Mouse (Mus musculus): ENCODE results near the gene Coro1b.
"Not testable (repeated sequence)": the region's sequence is repeated elsewhere in the genome, so short reads cannot be mapped to it uniquely, and the experiment has no call there.

The Coro1b gene

DNA sequence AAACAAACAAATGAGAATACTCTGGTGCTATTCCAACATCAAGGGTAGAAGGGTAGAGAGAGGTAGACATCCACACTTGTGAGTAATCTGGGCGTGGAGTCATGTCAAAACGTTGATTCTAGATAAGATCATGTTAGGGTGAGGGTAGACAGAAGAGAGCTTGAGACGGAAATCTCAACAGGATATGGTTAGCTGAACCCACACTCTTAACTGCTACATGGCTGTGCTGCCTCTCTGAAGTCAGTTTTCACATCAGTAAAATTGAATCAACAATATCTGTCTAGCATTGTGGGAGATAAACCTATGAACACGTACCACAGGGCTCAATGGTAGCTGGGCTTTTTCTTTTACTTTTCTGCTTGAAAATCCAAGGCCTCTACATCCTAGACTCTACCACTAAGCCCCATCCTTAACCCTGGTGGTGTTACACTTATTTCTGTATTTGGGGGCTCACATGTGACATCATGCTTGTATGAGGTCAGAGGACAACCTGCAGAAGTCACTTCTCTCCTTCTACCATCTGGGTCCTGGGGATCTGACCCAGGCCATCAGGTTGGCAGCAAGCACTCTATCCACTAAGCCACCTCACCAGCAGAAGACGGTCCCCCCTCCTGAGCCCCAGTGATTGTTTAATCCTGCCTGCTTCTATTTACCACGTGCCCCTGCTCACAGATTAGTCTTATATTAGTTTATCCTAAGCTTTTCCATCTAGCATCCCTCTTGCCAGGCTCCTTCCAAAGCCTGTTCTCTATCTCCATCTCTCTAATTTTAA is 28.5 kb upstream of the Coro1b start:
- DNase-seq (ENCODE audit: extremely low read depth, low read depth, low spot score), result no peak

DNA sequence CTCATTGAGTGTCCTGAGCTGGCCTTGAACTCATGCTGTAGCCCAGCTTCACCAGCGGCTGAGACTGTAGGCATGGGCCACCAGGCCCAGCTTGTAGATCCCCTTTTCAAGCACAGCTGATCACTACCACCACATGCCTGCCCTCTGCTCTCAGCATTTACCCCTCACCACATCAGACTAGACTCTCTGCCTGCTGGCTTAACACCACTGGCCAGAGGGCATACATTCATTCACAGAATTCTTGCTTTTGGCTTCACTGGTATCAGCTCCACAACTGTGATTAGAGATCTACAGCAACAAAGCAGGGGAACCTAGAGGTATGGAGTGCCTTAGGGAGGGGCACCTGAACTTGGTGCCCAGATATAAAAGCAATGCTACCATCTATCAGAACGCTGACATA is 27.9 kb upstream of the Coro1b start:
- DNase-seq (ENCODE audit: extremely low read depth, low read depth, low spot score), result no peak

- peak; percentile 79 for DNase-seq (ENCODE audit: extremely low read depth, low read depth, low spot score)
These were observed 27.2 kb upstream of the Coro1b start for GRCm38 (mm10) chr19:4121097-4121805.

- DNase-seq (ENCODE audit: extremely low read depth, low read depth, low spot score), result not testable (repeated sequence)
These were observed 26.5 kb upstream of the Coro1b start for GRCm38 (mm10) chr19:4121896-4122295.

GRCm38 (mm10) chr19:4122411-4123370 is 25.7 kb upstream of the Coro1b start:
- DNase-seq (ENCODE audit: extremely low read depth, low read depth, low spot score), result no peak

DNA sequence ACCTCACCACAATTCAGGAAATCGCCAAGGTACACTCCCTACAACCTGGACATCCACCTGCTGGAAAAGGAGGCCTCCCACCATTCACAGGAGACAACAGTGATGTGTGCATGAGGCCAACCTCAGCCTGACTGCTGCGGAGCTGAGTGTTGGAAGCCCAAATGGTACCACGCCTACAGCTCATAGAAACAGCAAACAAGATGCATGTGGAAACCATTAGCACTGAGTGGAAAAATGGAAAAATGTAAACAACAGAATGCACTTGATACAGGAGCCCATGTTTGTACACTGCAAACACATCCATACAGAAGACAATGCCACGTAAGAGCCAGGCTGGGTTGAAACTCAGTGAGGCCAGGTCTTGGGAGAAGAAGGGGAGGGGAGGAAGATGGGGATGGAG is 24.0 kb upstream of the Coro1b start:
- DNase-seq (ENCODE audit: extremely low read depth, low read depth, low spot score), result no peak

GRCm38 (mm10) chr19:4125268-4125667 is 23.2 kb upstream of the Coro1b start:
- DNase-seq (ENCODE audit: extremely low read depth, low read depth, low spot score), result not testable (repeated sequence)

DNA sequence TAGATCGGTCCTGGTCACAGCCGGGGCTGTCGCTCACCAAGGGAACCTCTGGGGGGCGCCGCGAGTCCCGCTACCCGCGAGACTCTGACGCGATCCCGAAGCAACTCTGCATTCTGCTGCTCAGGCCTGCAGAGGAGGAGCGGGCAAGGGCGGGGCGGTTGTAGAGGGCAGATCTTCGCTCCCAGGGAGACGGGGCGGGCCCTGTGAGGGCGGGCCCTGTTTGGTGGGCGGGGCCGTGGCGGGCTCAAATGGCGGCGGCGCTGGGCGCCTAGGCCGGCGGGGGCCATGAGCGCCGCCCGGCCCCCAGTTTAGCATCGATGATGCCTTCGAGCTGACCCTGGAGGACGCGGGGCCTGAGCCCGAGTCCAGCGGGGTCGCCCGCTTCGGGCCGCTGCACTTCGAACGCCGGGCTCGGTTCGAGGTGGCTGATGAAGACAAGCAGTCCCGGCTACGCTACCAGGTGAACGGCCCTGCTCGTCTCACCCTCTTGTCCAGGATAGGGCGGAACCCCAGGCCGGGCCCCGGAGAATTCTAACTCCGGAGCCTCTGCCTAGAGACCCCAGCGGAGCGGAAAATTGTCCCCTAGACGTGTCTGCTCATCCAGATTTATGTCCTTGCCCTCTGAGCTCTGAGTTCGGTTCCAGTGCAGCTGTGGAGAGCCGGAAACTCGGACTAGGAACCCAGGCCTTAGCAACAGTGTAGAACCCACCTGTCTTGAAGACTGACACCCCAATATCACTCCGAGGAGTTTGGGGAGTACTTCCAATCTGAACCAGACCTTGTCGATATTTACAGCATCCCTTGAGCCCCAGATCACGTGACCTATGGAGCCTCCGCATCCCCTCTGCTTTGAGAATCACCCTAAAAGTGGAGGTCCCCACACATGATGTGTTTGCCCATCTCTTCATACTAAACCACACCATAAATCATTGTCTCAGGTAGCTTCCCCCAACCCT is 22.4 kb upstream of the Coro1b start, which contains the start of gene Aip:
TSS of gene Aip (minus strand) at position 118 of the 956 bp plus-strand sequence.
- DNase-seq (ENCODE audit: extremely low read depth, low read depth, low spot score), result no peak

GRCm38 (mm10) chr19:4126759-4127495 is 21.5 kb upstream of the Coro1b start:
- DNase-seq (ENCODE audit: extremely low read depth, low read depth, low spot score), result no peak

DNA sequence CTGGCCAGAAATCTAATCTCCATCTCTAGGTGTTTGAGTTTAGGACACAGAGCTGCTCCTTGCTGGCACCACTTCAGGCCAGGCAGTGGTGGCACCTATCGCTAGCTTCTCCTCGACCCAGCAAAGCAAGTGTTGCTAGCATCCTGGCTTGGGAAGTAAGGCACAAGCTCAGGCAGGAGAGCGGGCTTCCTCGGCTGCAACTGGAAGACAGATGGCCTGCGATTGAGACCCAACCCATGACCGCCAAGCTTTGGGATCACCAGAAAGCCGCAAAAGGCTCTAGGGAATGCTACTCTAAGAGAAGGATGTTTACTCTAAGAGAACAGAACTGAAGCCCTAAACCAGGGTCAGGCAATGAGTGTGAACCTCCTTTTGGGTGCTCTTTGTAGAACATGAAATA is 19.0 kb upstream of the Coro1b start:
- DNase-seq (ENCODE audit: extremely low read depth, low read depth, low spot score), result no peak

GRCm38 (mm10) chr19:4130106-4130505 is 18.3 kb upstream of the Coro1b start:
- no peak for DNase-seq (ENCODE audit: extremely low read depth, low read depth, low spot score)

DNA sequence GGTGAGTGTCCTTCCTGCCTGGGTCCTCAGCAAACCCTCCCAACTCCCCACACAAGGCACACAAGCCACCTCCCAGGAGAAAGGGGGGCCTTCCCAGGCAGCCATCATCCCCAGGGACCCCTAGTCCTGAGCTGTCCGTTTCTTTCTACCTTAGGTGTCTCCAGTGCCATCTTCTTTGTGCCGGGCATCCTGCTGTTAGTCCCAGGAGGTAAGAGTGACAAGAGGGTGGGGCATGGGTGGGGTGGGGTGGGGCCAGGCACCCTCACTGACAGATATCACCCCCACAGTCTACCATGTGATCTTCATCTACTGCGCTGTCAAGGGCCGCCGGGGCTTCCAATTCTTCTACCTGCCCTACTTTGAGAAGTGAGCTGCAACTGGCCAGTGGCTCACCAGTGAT is 17.3 kb upstream of the Coro1b start:
- DNase-seq (ENCODE audit: extremely low read depth, low read depth, low spot score), result no peak

DNA sequence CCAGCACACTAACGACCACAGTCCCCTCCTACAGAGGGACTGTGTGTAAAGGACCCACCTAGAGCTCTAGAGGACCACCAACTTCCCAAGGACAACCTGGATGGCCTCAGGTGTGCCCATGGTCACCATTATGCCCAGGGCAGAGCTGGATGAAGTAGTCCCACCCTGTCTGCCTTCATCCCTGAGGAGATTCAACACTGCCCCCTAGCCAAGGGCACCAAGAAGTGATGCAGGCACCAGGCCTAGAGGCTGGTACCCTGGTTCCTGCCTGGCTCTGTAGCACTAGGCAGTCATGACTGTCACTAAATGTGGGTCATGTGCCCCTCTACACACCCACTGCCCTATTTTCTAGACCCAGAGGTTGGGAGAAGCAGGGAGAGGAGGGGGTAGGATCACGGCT is 16.7 kb upstream of the Coro1b start:
- DNase-seq (ENCODE audit: extremely low read depth, low read depth, low spot score), result no peak

GRCm38 (mm10) chr19:4134354-4134753 is 14.1 kb upstream of the Coro1b start:
- no peak for DNase-seq (ENCODE audit: extremely low read depth, low read depth, low spot score)

DNA sequence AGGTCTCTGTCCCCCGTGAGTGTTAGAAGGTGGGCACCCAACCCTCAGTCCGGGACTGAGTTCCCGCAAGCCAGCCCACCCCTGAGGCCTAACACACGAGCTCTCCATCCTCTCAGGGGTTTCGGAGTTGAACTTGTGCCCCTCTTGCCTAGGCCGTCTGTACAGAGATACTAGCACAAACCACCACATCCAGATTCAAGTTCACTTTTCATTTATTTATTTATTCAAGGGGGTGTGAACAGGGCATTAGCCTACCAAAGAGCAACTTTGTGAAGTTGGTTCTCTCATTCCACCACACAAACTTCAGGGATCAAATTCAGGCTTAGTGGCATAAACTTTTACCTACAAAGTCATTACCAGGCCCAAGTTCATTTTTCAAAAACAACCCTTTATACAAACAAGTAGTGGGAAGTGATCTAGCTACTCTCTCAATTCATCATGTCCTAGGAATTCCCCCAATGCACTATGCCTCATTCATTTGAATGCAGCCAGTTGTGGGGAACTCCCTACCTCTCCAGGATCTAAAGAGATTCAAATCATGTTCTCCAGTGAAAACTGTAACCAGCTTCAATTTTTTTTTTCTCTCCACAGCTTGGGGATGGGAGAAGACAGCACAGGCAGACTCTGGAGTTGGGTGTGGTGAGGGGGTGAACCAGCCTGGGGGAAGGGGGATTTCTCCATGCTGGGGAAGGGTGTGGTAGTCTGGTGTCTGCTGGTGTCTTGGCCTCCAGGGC is 13.0 kb upstream of the Coro1b start:
- not testable (repeated sequence) for DNase-seq (ENCODE audit: extremely low read depth, low read depth, low spot score)

GRCm38 (mm10) chr19:4135963-4136345 is 12.5 kb upstream of the Coro1b start:
- not testable (repeated sequence) for DNase-seq (ENCODE audit: extremely low read depth, low read depth, low spot score)

DNA sequence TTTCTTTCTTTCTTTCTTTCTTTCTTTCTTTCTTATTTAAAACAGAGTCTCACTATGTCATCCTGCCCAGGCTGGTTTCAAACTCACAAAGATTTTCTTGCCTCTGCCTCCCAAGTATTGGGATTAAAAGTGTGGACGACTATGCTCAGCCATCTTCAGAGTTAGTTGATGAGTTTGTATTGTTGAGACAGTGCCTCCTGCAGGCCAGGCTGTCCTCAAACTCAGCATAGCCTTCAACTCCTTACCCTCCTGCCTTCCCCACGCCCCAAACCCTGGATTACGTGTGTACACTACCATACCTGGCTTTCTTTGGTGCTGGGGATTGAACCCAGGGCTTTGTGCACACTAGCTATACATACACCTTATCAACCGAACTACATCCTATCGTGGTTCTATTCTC is 12.0 kb upstream of the Coro1b start:
- DNase-seq (ENCODE audit: extremely low read depth, low read depth, low spot score), result no peak

GRCm38 (mm10) chr19:4137913-4138312 is 10.5 kb upstream of the Coro1b start:
- no peak for DNase-seq (ENCODE audit: extremely low read depth, low read depth, low spot score)

DNA sequence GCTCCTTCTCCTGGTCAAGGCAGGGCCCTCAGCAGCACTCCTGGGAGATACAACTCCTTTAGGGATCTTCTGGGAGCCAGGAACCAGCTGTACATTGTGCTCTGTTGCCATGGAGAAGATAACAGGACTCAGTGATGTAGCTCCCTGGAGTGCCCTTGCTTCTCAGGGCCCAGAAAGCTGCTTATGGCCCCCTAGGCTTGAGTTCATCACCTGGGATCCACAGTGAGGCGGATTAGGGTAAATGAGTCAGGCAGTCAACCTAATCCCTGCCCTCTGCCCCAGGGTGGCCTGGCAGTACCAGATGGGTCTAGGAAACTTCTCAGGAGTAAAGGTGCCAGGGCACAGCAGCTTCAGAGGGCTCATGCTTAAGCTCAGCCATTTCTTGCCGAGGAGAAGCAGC is 9.0 kb upstream of the Coro1b start, which contains the start of gene Gpr152:
TSS of gene Gpr152 (plus strand) at position 342 of the 400 bp plus-strand sequence.
- DNase-seq (ENCODE audit: extremely low read depth, low read depth, low spot score), result no peak

Data from fat pad, adult 2 months (tissue).